Mouse (Mus musculus) erythroblast, adult 5-6 weeks (primary cell): Measurements from ENCODE around the gene Farp1. TPM values are rescaled to one million over a fixed set of nuclear protein-coding genes. Genes with fewer than 3 reads are reported as not detected.

ENCODE experiments used
- ATAC-seq: replicated peaks from 2 replicates; pipeline ENCODE4 v1.8.0; 2016; ENCODE audit warnings: moderate number of reproducible peaks, mild to moderate bottlenecking, moderate TSS enrichment, inconsistent platforms; ENCODE audit not compliant: poor library complexity, low FRiP score, severe bottlenecking
- total RNA-seq, 2 experiments: library from RNA; stranded (forward) in 1 of 2; stranded (reverse) in 1 of 2; fragments of 150-400 nt in 1 of 2; fragments of 200-764, 138-1000 nt in 1 of 2; gene quantifications; 2 replicates each; pipeline versions ENCODE4 v1.2.3 to v1.2.4; 2015 to 2017; ENCODE audit warnings: low replicate concordance in 2 of 2

Gene Farp1
- total RNA-seq, 2 experiments from 2014 or later = 0.58 to 1.5 TPM

DNA sequence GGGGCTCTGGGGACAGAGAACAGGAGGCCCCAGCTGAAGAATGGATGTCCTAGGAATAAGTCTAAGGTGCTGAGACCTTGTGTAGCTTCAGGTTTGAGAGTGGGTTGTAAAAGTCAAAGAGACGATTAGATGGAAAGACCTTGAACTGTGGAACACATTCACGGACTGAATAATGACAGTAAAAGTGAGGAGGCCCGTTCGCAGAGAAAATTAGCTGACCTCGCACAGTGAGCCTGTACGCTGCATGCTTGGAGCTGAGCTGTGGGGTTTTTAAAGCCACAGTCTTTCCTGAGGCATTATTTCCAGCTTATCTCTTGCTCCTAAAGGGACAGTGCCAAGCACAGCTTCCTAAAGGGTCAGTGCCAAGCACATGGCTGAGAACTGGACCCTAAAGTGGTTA is 166.2 kb downstream of the Farp1 start:
- no peak for ATAC-seq

DNA sequence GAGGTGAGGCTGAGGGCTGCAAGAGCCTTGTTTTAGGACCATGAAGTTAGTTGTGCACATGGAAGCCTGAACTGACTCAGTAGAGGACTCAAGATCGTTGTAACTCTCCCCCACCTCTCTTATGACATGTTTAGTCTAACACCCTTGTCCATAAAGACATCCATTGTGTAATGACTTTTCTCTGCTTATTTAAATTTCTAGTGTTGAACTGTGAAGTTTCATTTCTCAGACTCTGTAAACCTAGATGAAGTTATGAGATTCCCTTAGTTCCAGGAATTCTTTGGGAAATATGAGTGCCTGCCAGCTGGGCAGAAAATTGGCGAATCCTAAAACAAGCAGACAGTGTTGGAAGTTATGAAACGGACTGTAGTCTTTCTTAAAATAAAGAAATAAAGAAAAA is 170.5 kb downstream of the Farp1 start:
- ATAC-seq = no peak

DNA sequence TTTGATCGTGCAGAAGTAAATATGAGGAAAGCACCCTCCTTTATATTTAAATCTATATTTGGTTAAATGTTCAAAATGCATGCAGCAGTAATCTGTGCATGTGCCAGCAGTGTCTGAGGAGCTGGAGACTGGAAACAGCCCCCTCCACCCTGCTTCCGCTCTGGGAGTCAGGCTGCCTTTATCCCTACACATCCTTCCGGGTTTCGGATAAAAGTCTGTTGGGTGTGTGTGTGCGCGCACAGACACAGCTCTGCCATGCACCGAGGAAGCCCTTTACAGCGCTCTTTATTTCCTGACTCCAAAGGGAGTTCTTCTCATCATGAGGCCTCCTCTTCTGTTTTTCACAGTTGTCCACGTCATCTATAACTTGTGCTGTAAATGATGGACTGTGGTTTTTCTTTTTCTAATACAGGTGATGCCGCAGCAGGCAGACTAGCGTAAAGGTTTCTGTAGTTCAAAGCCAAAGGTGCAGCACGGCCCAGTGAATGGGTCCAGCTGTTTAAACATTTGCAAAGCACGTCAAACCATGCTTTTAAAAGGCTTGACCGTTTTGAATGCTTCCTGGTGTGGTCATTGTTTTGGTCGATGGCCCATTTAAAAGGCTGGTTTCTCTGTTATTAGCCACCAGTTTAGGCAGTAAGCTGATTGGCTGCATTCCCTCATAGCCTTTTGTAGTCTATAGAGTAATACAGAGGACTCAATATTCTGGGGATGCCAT is 172.6 kb downstream of the Farp1 start:
- no peak for ATAC-seq

DNA sequence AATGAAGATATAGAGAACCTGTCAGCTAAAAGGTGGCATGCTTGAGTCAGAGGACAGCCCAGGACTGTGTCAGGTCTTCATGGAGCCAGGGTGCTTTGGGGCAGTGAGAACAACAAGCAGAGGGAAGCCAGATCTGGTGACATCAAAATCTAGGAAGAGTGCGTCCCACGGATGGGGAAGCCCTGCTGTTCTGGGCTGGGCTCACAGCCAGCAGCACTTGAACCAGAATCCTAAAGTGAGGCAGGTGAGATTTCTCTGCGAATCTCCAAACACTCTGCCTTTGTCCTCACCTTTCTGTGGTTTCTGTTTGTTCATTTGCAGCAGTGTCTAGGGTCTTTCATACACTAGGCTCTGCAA is 173.1 kb downstream of the Farp1 start:
- ATAC-seq = no peak

DNA sequence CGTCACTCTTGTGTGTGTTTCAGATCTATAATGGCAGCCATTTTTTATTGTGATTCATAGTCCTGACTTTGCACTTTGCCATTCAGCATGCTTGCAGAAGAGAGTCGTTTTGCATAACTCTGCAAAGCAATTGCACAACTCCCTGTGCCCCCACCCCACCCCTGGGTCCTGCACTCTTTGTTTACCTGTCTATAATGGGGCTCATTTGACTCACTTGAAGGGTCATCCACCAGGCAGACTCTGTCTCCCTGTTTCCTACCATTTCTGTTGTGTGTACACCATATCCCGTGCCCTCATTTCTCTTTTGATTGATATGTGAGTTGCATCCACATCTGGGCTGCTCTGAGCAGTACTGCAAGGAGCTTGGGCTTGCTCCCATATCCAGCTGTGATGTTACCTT is 175.3 kb downstream of the Farp1 start:
- no peak for ATAC-seq

DNA sequence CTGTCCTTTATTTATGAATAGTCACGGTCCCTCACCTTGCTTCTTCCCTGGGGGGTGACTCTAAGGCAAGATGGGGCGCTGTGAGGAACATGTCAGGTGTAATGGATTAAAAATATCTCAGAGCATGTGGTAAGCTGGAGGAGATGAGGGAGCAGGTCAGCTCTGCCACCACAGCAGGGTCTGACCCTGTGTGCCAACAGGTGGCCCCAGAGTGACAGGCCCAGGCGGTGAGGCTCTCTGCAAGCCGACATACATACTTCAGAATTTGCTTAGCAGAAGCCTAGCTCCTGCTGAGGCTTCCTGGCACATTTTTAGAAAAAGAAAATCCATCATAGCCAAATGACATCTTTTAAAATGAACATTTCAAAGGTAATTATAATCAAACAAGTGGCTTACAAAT is 178.7 kb downstream of the Farp1 start:
- ATAC-seq = no peak

DNA sequence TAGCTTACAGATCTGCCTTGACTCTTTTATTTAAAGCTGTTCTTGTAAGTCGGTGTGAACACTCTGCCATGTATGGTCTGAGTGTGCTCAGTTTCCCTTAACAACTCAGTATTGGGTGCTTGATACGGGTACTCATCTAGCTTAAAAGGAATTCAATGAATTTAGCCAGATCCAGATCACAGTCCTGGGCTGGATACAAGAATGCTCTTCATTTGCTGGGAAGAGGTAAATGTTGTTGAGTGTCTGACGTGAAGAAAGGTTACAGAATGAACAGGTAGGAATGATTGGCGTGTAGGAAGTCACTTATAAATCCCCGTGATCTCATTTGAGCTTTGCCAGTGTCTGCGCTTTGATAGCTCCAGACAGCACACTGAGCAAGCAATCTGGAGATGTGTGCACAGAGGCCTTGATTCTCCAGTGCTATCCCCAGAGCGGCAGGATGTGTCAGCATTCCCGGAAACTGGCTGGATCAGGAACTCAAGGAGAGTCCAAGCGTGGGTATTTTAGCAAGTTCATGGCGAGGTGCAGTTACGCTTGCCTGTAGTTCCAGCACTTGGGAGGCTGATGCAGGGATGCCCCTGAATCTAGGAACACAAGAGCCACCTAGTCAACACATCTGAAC is 179.7 kb downstream of the Farp1 start:
- no peak for ATAC-seq

DNA sequence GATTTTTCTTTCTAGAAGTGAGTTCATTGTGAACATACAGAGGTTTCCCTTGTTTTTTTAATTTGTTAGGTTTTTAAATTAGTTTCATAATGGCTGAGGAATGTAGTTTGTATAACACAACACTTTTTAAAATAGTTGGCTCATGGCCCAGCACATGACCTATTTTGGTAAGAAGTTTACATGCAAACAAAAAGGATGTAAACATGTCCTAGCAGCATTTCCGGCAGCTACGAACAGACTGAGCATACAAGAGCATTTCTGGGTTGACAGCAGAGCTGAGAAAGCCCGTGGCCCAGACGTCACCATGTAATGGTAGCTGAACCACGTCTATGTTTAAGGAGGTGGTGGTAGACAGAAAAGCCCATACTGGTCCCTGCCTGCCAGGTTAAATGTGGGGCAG is 180.8 kb downstream of the Farp1 start:
- no peak for ATAC-seq

DNA sequence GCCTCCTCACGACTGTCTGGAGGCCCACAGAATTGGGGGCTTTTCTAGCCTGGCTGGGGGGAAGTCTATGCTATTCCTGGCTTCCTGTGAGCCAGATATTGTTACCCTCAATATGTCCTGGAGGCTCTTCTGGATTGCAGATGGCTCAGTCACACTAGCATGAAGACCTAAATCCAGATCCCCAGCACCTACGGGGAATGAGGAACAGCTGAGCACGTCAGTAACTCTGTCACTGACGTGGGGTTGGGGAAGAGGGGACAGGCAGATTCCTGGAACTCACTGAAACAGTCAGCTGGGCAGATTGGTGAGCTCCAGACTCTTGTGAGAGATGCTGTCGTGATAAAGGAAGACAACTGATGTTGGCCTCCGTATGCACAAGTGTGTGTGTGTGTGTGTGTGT is 181.7 kb downstream of the Farp1 start:
- ATAC-seq = no peak

DNA sequence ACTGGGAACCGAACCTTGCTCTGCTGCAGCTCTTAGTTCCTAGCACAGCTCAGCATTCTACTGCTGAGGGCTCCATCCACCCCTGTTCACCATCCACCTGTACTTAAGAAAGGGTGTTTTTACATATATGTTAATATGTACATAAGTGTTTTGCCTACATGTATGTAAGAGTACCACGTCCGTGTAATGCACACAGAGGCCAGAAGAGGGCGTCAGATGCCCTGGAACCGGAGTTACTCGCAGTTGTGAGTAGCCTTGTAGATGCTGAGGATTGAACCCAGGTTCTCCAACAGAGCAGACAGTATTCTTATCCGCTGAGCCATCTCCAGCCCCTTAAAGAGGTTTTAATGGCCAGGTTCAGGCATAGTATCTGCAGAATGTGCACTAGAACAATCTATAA is 183.6 kb downstream of the Farp1 start:
- ATAC-seq = no peak

DNA sequence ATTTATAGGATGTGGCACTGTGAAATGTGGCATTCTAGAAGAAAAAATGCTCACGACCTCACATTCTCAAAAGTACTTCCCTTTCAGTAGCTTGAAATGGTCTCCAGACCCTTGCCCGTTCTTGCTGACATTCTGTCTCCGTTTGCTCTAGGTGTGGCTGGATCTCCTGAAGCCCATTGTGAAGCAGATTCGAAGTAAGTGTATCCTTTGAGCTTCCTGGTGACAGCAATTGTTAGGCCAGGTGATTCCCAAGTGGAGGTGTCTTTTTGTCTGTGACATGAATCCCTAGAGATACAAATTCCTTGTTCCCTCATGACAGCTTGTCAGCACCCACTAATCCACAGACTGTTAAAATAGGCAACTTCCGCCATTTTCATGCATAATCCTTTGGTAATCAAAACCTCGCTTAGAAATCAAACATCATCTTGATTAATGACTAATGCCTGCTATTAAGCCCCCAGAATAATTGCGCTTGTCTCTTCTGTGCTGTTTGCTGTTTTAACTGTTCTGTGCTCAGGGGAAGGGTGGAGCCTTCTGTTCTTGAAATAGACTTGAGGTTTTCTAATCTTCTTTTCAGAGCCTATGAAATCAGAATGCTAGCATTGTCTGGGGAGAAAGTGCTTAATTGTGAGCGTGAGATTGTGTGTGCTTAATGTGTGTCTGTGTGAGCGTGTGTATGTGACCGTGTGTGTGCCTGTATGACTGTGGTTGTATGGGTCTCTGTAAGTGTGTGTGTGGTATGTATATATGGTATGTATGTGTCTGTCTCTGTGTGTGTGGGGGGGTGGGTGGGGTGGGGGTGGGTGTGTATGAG is 184.4 kb downstream of the Farp1 start:
- ATAC-seq = no peak

DNA sequence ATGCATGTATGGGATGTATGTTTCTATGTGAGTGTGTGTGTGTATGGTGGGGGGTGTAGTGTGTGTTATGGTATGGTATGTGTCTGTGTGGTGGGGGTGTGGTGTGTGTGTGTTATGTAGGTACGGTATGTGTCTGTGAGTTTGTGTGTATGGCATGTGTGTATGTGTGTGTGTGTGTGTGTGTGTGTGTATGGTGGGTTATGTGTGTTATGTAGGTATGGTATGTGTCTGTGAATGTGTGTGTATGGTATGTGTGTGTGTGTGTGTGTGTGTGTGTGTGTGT is 185.0 kb downstream of the Farp1 start:
- no peak for ATAC-seq

DNA sequence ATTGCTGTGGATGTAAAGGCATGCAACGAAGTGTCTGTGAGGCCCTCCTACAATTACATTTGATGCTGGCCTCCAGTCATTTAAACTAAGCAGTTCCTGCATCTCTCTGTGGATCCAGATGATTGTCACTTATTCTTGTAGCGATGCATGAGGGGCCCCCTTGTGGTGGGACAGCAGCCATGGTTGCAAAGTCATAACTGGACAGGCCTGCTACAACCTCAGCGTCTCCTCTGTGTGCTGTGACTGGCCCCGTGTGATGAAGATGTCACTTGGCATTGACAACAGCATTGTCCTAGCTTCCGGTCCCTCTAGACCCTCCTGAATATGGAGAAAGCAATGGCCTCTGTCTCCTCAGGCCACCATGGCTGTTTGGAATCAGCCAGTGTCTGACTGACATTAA is 185.7 kb downstream of the Farp1 start:
- no peak for ATAC-seq

DNA sequence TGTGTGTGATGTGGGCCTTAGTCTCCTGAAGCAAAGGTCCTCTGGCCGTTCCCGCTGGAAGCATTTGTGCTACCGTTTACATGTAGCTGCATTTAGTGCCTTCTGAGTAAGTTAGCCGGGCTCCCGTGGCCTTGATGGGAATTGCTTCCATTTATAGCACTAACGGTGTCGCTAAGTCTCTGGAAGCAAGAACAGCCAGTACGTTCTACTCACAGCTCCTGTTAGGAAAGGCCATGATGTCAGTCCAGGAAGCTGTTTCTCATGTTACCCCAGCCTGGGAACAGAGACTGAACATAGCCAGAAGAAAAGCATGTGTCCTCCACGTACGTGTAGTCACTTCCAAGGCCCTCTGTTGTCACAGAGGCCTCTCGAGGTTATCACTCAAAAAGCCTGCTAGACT is 190.8 kb downstream of the Farp1 start:
- no peak for ATAC-seq

DNA sequence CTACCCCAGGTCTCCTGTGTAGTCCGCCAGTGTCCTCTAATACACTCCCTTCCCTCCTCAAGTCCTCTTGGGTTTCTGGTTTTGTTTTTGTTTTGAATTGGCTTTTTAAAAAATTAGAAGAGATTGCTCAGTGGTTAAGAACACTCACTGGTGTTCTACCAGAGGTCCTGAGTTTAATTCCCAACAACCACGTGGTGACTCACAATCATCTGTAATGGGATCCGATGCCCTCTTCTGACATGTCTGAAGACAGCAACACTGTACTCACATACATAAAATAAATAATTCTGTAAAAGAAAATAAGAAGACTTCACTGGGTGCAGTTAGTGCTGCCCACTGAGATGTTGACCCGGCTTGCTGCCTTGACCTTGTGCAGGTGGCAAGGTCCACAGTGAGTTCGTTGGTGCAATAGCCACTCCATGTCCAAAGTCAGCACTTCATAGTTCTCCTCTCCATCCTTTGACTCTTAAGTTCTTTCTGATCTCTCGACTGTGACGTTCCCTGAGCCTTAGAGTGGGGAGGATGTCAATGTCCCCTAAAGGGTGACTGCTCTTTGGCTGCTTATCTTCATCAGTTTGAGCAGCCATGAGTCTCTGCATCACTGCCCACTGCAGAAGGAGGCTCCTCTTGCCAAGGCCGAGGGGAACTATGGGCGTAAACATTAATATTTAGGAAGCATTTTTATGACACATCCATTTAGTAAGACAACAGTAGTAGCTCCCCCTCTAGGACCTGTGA is 194.2 kb downstream of the Farp1 start:
- ATAC-seq = no peak

DNA sequence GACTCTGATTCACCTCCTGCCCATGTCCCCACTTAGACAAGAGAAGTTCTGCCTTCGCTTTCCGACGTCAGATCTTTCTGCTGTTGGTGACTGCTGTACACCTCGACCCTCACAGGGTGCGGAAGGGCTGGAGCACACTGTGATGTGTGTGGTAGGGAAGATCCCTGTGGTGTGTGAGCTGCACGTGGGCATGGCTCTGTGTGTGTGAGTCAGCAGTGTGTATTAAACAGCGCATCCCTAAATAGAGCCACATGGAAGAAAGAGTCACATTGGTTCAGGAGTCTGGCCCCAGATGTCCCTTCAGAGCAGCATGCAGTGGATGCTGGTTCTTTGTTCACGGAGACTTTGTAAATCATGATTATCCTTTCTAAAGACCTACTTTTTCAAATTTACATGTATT is 196.2 kb downstream of the Farp1 start:
- no peak for ATAC-seq

DNA sequence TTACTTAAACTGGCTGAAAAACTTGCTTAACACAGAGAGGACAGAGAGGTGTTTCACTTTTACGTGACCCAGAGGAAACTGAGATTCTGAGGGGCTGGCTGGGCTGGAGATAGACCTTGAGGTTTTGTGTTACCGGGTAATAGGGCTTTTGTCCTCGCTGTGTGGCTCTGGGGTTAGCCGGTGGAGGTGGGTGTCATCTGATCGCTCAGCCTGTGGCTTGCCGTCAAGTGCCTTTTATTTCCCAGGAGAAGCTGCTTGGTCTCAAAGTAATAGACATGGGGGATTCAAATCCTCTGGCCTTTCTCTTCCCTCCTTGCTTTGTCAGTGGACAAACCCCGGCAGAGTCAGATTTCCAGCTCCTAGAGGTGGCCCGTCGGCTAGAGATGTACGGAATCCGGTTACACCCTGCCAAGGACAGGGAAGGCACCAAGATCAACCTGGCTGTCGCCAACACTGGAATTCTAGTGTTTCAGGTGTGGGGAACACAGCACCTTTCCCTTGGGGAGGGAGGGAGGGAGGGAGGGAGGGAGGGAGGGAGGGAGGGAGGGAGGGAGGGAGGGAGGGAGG is 199.8 kb downstream of the Farp1 start:
- ATAC-seq = no peak

DNA sequence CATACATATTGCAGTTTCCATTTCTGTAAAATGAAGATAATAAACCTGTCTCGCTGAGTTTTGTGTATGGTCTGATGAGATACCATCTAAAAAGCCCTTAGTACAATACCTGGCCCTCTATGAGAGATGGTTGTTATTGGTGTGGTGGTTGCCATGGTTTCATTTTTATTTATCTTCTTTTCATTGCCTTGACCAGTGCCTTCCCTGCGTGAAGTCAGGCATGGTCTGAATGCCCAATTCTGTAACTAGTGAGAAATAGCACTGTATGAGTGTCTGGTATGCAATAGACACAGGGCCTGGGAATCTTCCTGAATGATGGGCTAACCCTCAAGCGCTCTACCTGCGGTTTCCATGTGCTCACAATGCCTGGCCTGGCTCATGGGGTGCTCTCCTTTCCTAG is 201.7 kb downstream of the Farp1 start:
- no peak for ATAC-seq

DNA sequence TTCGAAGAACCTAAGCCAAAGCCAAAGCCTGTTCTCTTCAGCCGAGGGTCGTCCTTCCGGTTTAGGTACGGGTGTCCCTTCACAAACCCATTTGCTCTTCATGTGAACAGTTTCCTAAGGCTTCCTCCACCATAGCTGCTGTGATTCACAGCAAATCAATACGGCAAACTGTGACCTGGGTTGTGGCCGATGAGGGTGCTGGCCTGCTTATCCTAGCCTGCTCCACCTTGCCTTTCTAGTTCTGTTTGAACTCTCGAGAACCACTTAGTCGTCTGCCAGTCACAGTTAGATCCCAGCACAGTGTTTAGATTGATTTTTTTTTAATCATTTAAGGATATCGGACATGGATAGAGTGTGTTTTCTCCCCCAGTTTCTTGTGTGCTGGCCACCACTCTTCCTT is 203.7 kb downstream of the Farp1 start:
- ATAC-seq = no peak

DNA sequence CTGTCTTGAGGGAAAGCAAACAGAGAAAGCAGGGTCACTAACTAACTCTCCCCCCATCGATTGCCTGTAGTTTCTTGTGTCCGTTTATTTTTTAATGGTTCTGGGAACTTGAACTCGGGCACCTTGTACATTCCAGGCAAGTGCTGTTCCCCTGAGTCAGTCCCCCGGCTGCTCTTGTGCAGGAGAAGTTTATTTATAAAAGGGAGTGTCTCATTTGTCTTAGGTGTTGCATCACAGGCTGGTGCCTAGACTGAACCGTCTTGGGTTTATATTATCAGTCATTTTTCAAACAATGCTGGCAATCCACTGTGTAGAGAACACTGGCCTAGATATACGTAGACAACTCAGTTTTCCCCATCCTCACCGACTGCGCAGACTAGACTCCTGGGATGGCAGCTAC is 204.4 kb downstream of the Farp1 start:
- no peak for ATAC-seq
